Mouse (Mus musculus): ENCODE data around the gene Rap1gap2.

- TF ChIP-seq GATA1 (IDR thresholded peaks at IDR 0.05; ENCODE audit: borderline replicate concordance, low read length) (no peak), FLI1 (IDR thresholded peaks at IDR 0.05; ENCODE audit: low read length) (no peak)
Measured at GRCm38 (mm10) chr11:74660336-74660735, 49.6 kb upstream of the Rap1gap2 start.
